ENCODE assay signal across 20 mouse cellular contexts in genomic region chr8:13334671-13335070, GRCm38 (mm10). TPM values are rescaled to one million over a fixed set of nuclear protein-coding genes. Genes with fewer than 3 reads are reported as not detected.
DNase-seq lines count a peak whose midpoint lies in the region; ATAC-seq and TF ChIP-seq lines count a peak whose summit lies in the region.
"Had no signal": no experiment of that assay in that cellular context is flagged by ENCODE, and none has a peak within 500 bp of the region (broad histone marks: within the 10 kb centered on the region; RNA-seq: fewer than 3 reads in every experiment).

No protein-coding gene starts in this region.

- no peak for TF ChIP-seq EP300 in heart, adult 2 months (IDR thresholded peaks at IDR 0.05; ENCODE audit: insufficient read depth, low read depth, low read length)
- TF ChIP-seq EP300 in liver, embryonic 14.5 days (IDR thresholded peaks at IDR 0.05; ENCODE audit: low read depth): no peak

- DNase-seq in heart, adult 2 months: no peak
- no peak for DNase-seq in heart, postnatal 36 days
- DNase-seq in lung, embryonic 14.5 days: no peak
- no peak for DNase-seq in lung, postnatal 14 days
- peak; percentile 53 for DNase-seq in ES-E14 (ENCODE audit: low read depth, low spot score)
- no peak for DNase-seq in liver, embryonic 14.5 days (ENCODE audit: low read depth in 3 of 3, low spot score in 3 of 3)
- DNase-seq in MN1 (ENCODE audit: low spot score): no peak
- DNase-seq in embryo, embryonic 9.5 days (ENCODE audit: extremely low spot score): no peak
- DNase-seq: adrenal gland, postnatal 14 days; B cell, adult 2 months; cerebellum, adult 9-11 months; gastrocnemius, postnatal 36 days; kidney, adult 8-10 months; lung, adult 18-20 months; right cerebral cortex, postnatal 4 days had no signal

- in situ Hi-C loops in ES-E14 (cut with MboI; ENCODE audit: low sequenced_read_pairs in 2 of 2, unreplicated experiment in 2 of 2): no loop called here

- no peaks in the 10 kb centered on the region for H3K79me2 ChIP-seq in heart, adult 2 months (replicated peaks; ENCODE audit: control insufficient read depth, insufficient read depth, low read length)

- H3K27ac ChIP-seq in heart, adult 2 months: no peak overlapping the region
- no peak overlapping the region for H3K27ac ChIP-seq in lung, embryonic 14.5 days (ENCODE audit: low read depth)
- no peak overlapping the region for H3K27ac ChIP-seq in ES-E14 (ENCODE audit: insufficient read depth, low read depth, low read length, poor library complexity, severe bottlenecking)
- H3K27ac ChIP-seq in liver, embryonic 14.5 days: no peak overlapping the region
- H3K27ac ChIP-seq: embryonic facial prominence, embryonic 15.5 days; heart, embryonic 10.5 days; hindbrain, embryonic 15.5 days; midbrain, embryonic 12.5 days had no signal

- H3K9ac ChIP-seq in heart, adult 2 months (ENCODE audit: low read depth, low read length): no peak overlapping the region
- H3K9ac ChIP-seq in lung, embryonic 14.5 days: no peak overlapping the region
- no peak overlapping the region for H3K9ac ChIP-seq in ES-E14 (ENCODE audit: insufficient read depth, low read depth, low read length, poor library complexity, severe bottlenecking)
- H3K9ac ChIP-seq in liver, embryonic 14.5 days (replicated peaks): no peak overlapping the region
- H3K9ac ChIP-seq: embryonic facial prominence, embryonic 15.5 days; hindbrain, embryonic 15.5 days; midbrain, embryonic 12.5 days had no signal

- H3K4me1 ChIP-seq in heart, adult 2 months (ENCODE audit: control insufficient read depth, insufficient read depth, low read length): peaks cover 3% of the 10 kb centered on the region
- H3K4me1 ChIP-seq in lung, embryonic 14.5 days (ENCODE audit: insufficient read depth): no peaks in the 10 kb centered on the region; the same call in 1 of the 2 replicates
- peaks cover 3 to 9% of the 10 kb centered on the region in 2 experiments; a peak in 3 of 4 replicates for H3K4me1 ChIP-seq in ES-E14 (ENCODE audit: control insufficient read depth in 2 of 2, insufficient read depth in 2 of 2, low read length in 2 of 2, poor library complexity in 1 of 2)
- peaks cover 4 to 8% of the 10 kb centered on the region in 2 experiments for H3K4me1 ChIP-seq in liver, embryonic 14.5 days (replicated peaks; ENCODE audit: control insufficient read depth in 2 of 2, insufficient read depth in 2 of 2, low read length in 1 of 2)

- H3K4me2 ChIP-seq in lung, embryonic 14.5 days: no peak overlapping the region
- H3K4me2 ChIP-seq in liver, embryonic 14.5 days (ENCODE audit: low read depth): no peak overlapping the region
- H3K4me2 ChIP-seq: embryonic facial prominence, embryonic 15.5 days; hindbrain, embryonic 15.5 days; midbrain, embryonic 12.5 days had no signal

- TF ChIP-seq POLR2A in heart, adult 2 months (IDR thresholded peaks at IDR 0.05; ENCODE audit: insufficient read depth, low read depth, low read length): no peak

- no peaks in the 10 kb centered on the region for H3K27me3 ChIP-seq in heart, adult 2 months (ENCODE audit: control insufficient read depth, insufficient read depth, low read length)
- H3K27me3 ChIP-seq in lung, embryonic 14.5 days (ENCODE audit: insufficient read depth, low read length): no peaks in the 10 kb centered on the region
- no peaks in the 10 kb centered on the region for H3K27me3 ChIP-seq in liver, embryonic 14.5 days (ENCODE audit: control insufficient read depth, insufficient read depth, low read length)
- H3K27me3 ChIP-seq: embryonic facial prominence, embryonic 15.5 days; hindbrain, embryonic 15.5 days had no signal

- ATAC-seq in lung, embryonic 14.5 days (ENCODE audit: insufficient read depth): no peak
- ATAC-seq in liver, embryonic 14.5 days (ENCODE audit: insufficient read depth): no peak
- ATAC-seq: activated CD4-positive, CD25-positive, alpha-beta regulatory T cell, adult 4 months had no signal

- H3K9me3 ChIP-seq in lung, embryonic 14.5 days (ENCODE audit: low read depth, low read length): no peaks in the 10 kb centered on the region
- no peaks in the 10 kb centered on the region for H3K9me3 ChIP-seq in ES-E14 (ENCODE audit: control insufficient read depth, insufficient read depth, low read depth, low read length)
- H3K9me3 ChIP-seq in liver, embryonic 14.5 days (ENCODE audit: control insufficient read depth, low read length): no peaks in the 10 kb centered on the region
- H3K9me3 ChIP-seq: embryonic facial prominence, embryonic 15.5 days; heart, embryonic 10.5 days; hindbrain, embryonic 15.5 days; midbrain, embryonic 12.5 days had no signal

- no peaks in the 10 kb centered on the region for H3K36me3 ChIP-seq in heart, adult 2 months (ENCODE audit: control insufficient read depth, insufficient read depth, low read length)
- no peaks in the 10 kb centered on the region for H3K36me3 ChIP-seq in lung, embryonic 14.5 days (ENCODE audit: insufficient read depth)
- no peaks in the 10 kb centered on the region for H3K36me3 ChIP-seq in ES-E14 (ENCODE audit: control insufficient read depth, insufficient read depth, low read length, poor library complexity, severe bottlenecking)
- no peaks in the 10 kb centered on the region for H3K36me3 ChIP-seq in liver, embryonic 14.5 days (replicated peaks; ENCODE audit: control insufficient read depth, insufficient read depth, low read depth)
- H3K36me3 ChIP-seq: embryonic facial prominence, embryonic 15.5 days; heart, embryonic 10.5 days; hindbrain, embryonic 15.5 days; midbrain, embryonic 12.5 days had no signal

- 0 out of 2 replicates have a peak, but pooled peaks have one; percentile 8 for TF ChIP-seq CTCF in heart, adult 2 months (IDR thresholded peaks at IDR 0.05)
- TF ChIP-seq CTCF in lung, embryonic 14.5 days (IDR thresholded peaks at IDR 0.05; ENCODE audit: low read depth): peak; percentile 23
- peak; percentile 66 for TF ChIP-seq CTCF in liver, embryonic 14.5 days (IDR thresholded peaks at IDR 0.05; ENCODE audit: low read depth)

- WGBS in heart, adult 2 months: 47% methylated on average over 1 of the region's 1 CpGs
- WGBS in lung, embryonic 14.5 days: 47% methylated on average over 1 of the region's 1 CpGs
- WGBS in liver, embryonic 14.5 days (ENCODE audit: insufficient replicate concordance): 24% methylated on average over 1 of the region's 1 CpGs

- no peak overlapping the region for H3K4me3 ChIP-seq in heart, adult 2 months
- H3K4me3 ChIP-seq in lung, embryonic 14.5 days (ENCODE audit: low read depth, low read length): no peak overlapping the region
- H3K4me3 ChIP-seq in ES-E14 (ENCODE audit: insufficient read depth in 1 of 2, low read depth in 1 of 2, low read length in 2 of 2, poor library complexity in 1 of 2, severe bottlenecking in 1 of 2): no peak overlapping the region
- H3K4me3 ChIP-seq in liver, embryonic 14.5 days (ENCODE audit: insufficient read depth in 1 of 2, low read depth in 2 of 2, low read length in 2 of 2): no peak overlapping the region
- H3K4me3 ChIP-seq: embryonic facial prominence, embryonic 15.5 days; heart, embryonic 10.5 days; hindbrain, embryonic 15.5 days; midbrain, embryonic 12.5 days had no signal

- intact Hi-C loops in heart, adult 2 months (cut with DNase I): no loop called here
- intact Hi-C loops in heart, postnatal 36 days (cut with DNase I): no loop called here

TF ChIP-seq in ES-E14, 5 proteins besides CTCF, POLR2A, EP300 and RAD21:
- TF ChIP-seq ZNF384 (IDR thresholded peaks at IDR 0.05; ENCODE audit: low read depth, low read length) (no peak), HCFC1 (IDR thresholded peaks at IDR 0.05; ENCODE audit: borderline replicate concordance, insufficient read depth, low read length) (no peak), ZC3H11A (IDR thresholded peaks at IDR 0.05; ENCODE audit: borderline replicate concordance, low read depth, low read length) (no peak), CHD2 (IDR thresholded peaks at IDR 0.05; ENCODE audit: low read depth, low read length) (no peak), MAFK (IDR thresholded peaks at IDR 0.05; ENCODE audit: insufficient read depth, low read depth, low read length) (no peak)
TF ChIP-seq in ES-E14: peak in this region for 0.

RNA-seq across cellular contexts. Expression of gene Tfdp1, which starts 3.9 kb away (rescaled TPM):
- total RNA-seq in heart, adult 2 months (2021): 10 to 100 TPM; 35.1 to 41.7 TPM
- polyA plus RNA-seq in heart, adult 2 months (2012; rRNA removed): 19.3 and 40.8 TPM in 2 replicates
- total RNA-seq in heart, postnatal 36 days (2021): 10 to 100 TPM; 32.3 to 35.0 TPM
- polyA plus RNA-seq in lung, embryonic 14.5 days (2014; fragmentation: Nextera tagmentation; extraction: Ambion mirVana): 216 and 219 TPM in 2 replicates
- 97.9 and 110 TPM in 2 replicates for total RNA-seq in ES-E14 (2012; rRNA removed)
- polyA plus RNA-seq in liver, embryonic 14.5 days (2012; rRNA removed): 86.2 and 108 TPM in 2 replicates
- 90.1 and 107 TPM in 2 replicates for polyA plus RNA-seq in liver, embryonic 14.5 days (2014; fragmentation: Nextera tagmentation; extraction: Ambion mirVana)

RNA-seq across cellular contexts. Expression of gene Tmco3, which starts 46.7 kb away (rescaled TPM):
- 10 to 100 TPM; 24.4 to 29.4 TPM for total RNA-seq in heart, adult 2 months (2021)
- polyA plus RNA-seq in heart, adult 2 months (2012; rRNA removed): 29.1 and 30.0 TPM in 2 replicates
- 10 to 100 TPM; 29.4 to 29.7 TPM for total RNA-seq in heart, postnatal 36 days (2021)
- polyA plus RNA-seq in lung, embryonic 14.5 days (2014; fragmentation: Nextera tagmentation; extraction: Ambion mirVana): 36.8 and 44.0 TPM in 2 replicates
- 20.3 and 27.0 TPM in 2 replicates for total RNA-seq in ES-E14 (2012; rRNA removed)
- polyA plus RNA-seq in liver, embryonic 14.5 days (2012; rRNA removed): 2.6 and 3.7 TPM in 2 replicates
- 3.9 and 5.5 TPM in 2 replicates for polyA plus RNA-seq in liver, embryonic 14.5 days (2014; fragmentation: Nextera tagmentation; extraction: Ambion mirVana)

RNA-seq across cellular contexts. Expression of gene Dcun1d2, which starts 46.7 kb away (rescaled TPM):
- 10 to 100 TPM; 63.1 to 64.6 TPM for total RNA-seq in heart, adult 2 months (2021)
- polyA plus RNA-seq in heart, adult 2 months (2012; rRNA removed): 52.1 and 74.2 TPM in 2 replicates
- 10 to 100 TPM; 49.1 to 58.1 TPM for total RNA-seq in heart, postnatal 36 days (2021)
- polyA plus RNA-seq in lung, embryonic 14.5 days (2014; fragmentation: Nextera tagmentation; extraction: Ambion mirVana): 26.2 TPM in 2 replicates
- total RNA-seq in ES-E14 (2012; rRNA removed): 10.6 and 12.3 TPM in 2 replicates
- polyA plus RNA-seq in liver, embryonic 14.5 days (2012; rRNA removed): 6.5 and 7.1 TPM in 2 replicates
- polyA plus RNA-seq in liver, embryonic 14.5 days (2014; fragmentation: Nextera tagmentation; extraction: Ambion mirVana): 7.9 and 8.7 TPM in 2 replicates

Comparison
In these comparisons a context has a peak if more than half of its experiments do, and no peak if none do; other contexts are left out.
1. CTCF ChIP-seq: peak in every context shown above with its lines; median percentile 66 in liver, embryonic 14.5 days; 23 in lung, embryonic 14.5 days; 8 in heart, adult 2 months.